Mouse (Mus musculus): ENCODE measurements at regions not wholly inside any gene's neighbourhood (a gene's known extent, or its start where the extent isn't known, plus 50 kb on each side); places are given as distances from the start of the nearest gene placed in this dataset.

DNA sequence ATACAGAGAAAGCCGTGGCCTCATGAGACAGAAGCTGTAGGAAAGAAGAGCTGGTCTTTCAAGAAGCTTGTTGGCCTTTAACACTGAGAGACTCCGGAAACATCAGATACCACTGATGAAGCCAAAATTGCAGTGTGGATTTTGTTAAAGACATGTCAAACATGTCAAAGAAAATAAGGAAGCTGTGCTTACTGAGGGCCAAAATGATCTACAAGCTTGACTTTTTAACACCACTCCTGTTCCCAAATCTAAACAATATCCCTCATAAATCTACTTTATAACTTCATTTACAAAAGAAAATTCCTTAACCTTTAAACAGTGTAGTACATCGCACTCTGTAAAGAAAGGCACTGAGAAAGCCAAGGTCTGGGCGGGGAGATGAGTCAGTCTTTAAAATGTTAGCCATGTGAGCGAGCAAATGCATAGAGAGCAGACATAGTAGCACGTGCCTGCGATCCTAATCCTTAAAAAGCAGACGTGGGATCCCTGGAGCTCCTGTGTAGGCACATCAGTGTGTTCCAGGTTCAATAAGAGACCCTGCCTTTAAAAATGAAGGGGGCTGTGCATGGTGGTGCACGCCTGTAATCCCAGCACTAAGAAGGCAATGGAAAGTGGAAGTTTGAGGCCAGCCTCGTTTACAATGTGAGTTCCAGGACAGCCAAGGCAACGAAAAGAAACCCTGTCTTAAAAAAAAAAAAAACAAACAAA lies 125.1 kb upstream of the Trim24 start:
- TF ChIP-seq POLR2A (IDR thresholded peaks at IDR 0.05; ENCODE audit: extremely low read depth, insufficient read depth, low read length) = no peak
- no peak for TF ChIP-seq CTCF (IDR thresholded peaks at IDR 0.05; ENCODE audit: low read depth, low read length)

Measured in liver, adult 2 months (tissue).